Mouse (Mus musculus) midbrain, embryonic 14.5 days (tissue): ENCODE measurements at regions not wholly inside any gene's neighbourhood (a gene's known extent, or its start where the extent isn't known, plus 50 kb on each side); places are given as distances from the start of the nearest gene placed in this dataset.

ENCODE experiments used
- ATAC-seq: fragments of 200-750 bp; cut with Nextera tagmentation; 2 replicates; pipeline ENCODE4 v1.8.0; 2017; ENCODE audit warnings: moderate number of reproducible peaks, moderate library complexity; ENCODE audit not compliant: low FRiP score, low TSS enrichment
- DNase-seq: peaks from one replicate; pipeline ENCODE4 v3.0.0-alpha.2; 2015
- H3K27ac ChIP-seq: fragments of 300-500 bp; sonication (generic); replicated peaks from 2 replicates; pipeline ENCODE4 v1.5.1; 2014; ENCODE audit warnings: mild to moderate bottlenecking, low read depth, low read length, moderate library complexity
- H3K27me3 ChIP-seq: fragments of 300-500 bp; sonication (generic); 2 replicates; pipeline ENCODE4 v1.6.1; 2014; ENCODE audit warnings: low read length, control low read depth, mixed read lengths; ENCODE audit not compliant: control insufficient read depth, insufficient read depth
- H3K36me3 ChIP-seq: fragments of 300-500 bp; sonication (generic); 2 replicates; pipeline ENCODE4 v1.6.1; 2014; ENCODE audit warnings: low read length, control low read depth; ENCODE audit not compliant: control insufficient read depth, insufficient read depth
- H3K4me1 ChIP-seq: fragments of 300-500 bp; sonication (generic); 2 replicates; pipeline ENCODE4 v1.6.1; 2014; ENCODE audit warnings: mild to moderate bottlenecking, antibody characterized with exemption, low read length, control low read depth; ENCODE audit not compliant: control insufficient read depth, insufficient read depth
- H3K4me2 ChIP-seq: fragments of 300-500 bp; sonication (generic); 2 replicates; pipeline ENCODE4 v1.6.1; 2014; ENCODE audit warnings: mild to moderate bottlenecking, low read length, moderate library complexity
- H3K4me3 ChIP-seq: fragments of 300-500 bp; sonication (generic); replicated peaks from 2 replicates; pipeline ENCODE4 v1.5.1; 2014; ENCODE audit warnings: low read depth, low read length
- H3K9ac ChIP-seq: fragments of 300-500 bp; sonication (generic); replicated peaks from 2 replicates; pipeline ENCODE4 v1.6.1; 2014; ENCODE audit warnings: mild to moderate bottlenecking, low read length, moderate library complexity
- H3K9me3 ChIP-seq: fragments of 300-500 bp; sonication (generic); 2 replicates; pipeline ENCODE4 v1.6.1; 2016; ENCODE audit warnings: low read length, control low read depth, mixed read lengths; ENCODE audit not compliant: control insufficient read depth
- WGBS: fragments of 180-500 bp; shearing (Covaris S2); extraction: QIAGEN DNeasy Blood & Tissue Kit; methylation state at CpG from one replicate; pipeline ENCODE4 v1.1.7; 2014; 5-methylcytosine and 5-hydroxymethylcytosine counted together

- Histone ChIP-seq H3K27me3 (no peaks in the 10 kb centered on the region), H3K9ac (no peak overlapping the region), H3K4me2 (no peak overlapping the region), H3K9me3 (no peaks in the 10 kb centered on the region), H3K27ac (no peak overlapping the region), H3K4me1 (no peaks in the 10 kb centered on the region), H3K36me3 (no peaks in the 10 kb centered on the region), H3K4me3 (no peak overlapping the region)
- ATAC-seq (no peak), DNase-seq (peak; percentile 80)
- WGBS: 14% methylated on average over 6 of the region's 6 CpGs
Observed at GRCm38 (mm10) chrX:61046700-61047099, 138.7 kb downstream of the Cdr1 start.

- H3K4me1 ChIP-seq: no peaks in the 10 kb centered on the region
- no peak for ATAC-seq
- H3K27me3 ChIP-seq: no peaks in the 10 kb centered on the region
- no peak overlapping the region for H3K4me2 ChIP-seq
- H3K9me3 ChIP-seq: no peaks in the 10 kb centered on the region
- H3K36me3 ChIP-seq: no peaks in the 10 kb centered on the region
- no peak overlapping the region for H3K27ac ChIP-seq
- no peak overlapping the region for H3K4me3 ChIP-seq
- H3K9ac ChIP-seq: no peak overlapping the region
- WGBS: 49% methylated on average over 8 of the region's 8 CpGs
- DNase-seq: peak; percentile 62
Observed at GRCm38 (mm10) chrX:61043147-61043546, 142.2 kb downstream of the Cdr1 start.
